Mouse (Mus musculus) left cerebral cortex, postnatal 10 days (tissue): ENCODE results near the gene Meaf6. TPM values are rescaled to one million over a fixed set of nuclear protein-coding genes. Genes with fewer than 3 reads are reported as not detected.

Experiments used
- DNase-seq, 2 experiments: peaks; one replicate each; pipeline ENCODE4 v3.0.0; 2021 to 2022; ENCODE audit warnings: low spot score in 2 of 2, mixed read lengths in 1 of 2; ENCODE audit errors: extremely low spot score in 1 of 2
- intact Hi-C: fragments of 180-260 bp; cut with DNase I; formaldehyde crosslinking; loops from one replicate; pipeline ENCODE4 v1.15.1; 2025
- total RNA-seq, 2 experiments: library from RNA; stranded (reverse); gene quantifications; 2 replicates each; pipeline ENCODE4 v1.2.3; 2021

Gene Meaf6
- total RNA-seq, 2 experiments from 2014 or later, result 142 to 151 TPM

DNA sequence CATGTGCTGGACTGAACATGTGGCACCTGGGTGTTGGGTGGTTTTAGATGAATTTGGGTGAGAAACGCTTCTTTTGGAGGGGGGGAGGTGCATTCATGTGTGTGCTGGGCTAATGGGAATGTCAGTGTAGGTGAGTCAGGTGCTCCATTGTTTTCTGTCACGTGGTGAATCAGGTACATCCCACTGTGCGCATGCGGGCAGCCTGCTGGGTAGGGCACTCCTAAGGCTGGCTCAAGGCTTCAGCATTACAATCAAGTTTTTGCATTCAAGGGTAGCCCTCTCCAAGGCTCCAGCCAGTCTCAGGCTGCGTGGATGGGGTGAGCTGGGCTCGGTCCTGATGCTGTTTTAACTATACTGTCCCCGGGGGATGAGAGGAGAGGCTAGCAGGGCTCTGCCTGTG, 77.8 kb downstream of the Meaf6 start:
- intact Hi-C loops, result loop anchor here (10.0 kb wide), 1 partner anchor 322 kb away; no protein-coding TSS in a partner anchor
- no peak for DNase-seq

Other genes starting within 250 kb of the Meaf6 start
- 10 to 100 TPM; 27.9 to 33.3 TPM for gene Yrdc, start 234.5 kb upstream of the Meaf6 start, total RNA-seq
- 10 to 100 TPM; 87.8 to 97.6 TPM for gene 1110065P20Rik, start 233.9 kb upstream of the Meaf6 start, total RNA-seq
- 10 to 100 TPM; 54.0 TPM for gene Maneal, start 223.0 kb upstream of the Meaf6 start, total RNA-seq
- 10 to 100 TPM; 25.4 to 27.5 TPM for gene Epha10, start 204.2 kb upstream of the Meaf6 start, total RNA-seq
- gene 9930104L06Rik, start 148.1 kb upstream of the Meaf6 start, total RNA-seq, result 10 to 100 TPM; 16.3 to 19.3 TPM
- gene Cdca8, start 145.8 kb upstream of the Meaf6 start, total RNA-seq, result 1 to 10 TPM; 4.0 to 4.4 TPM
- 1 to 10 TPM; 3.5 to 4.1 TPM for gene Rspo1, start 98.7 kb upstream of the Meaf6 start, total RNA-seq
- gene Gnl2, start 68.5 kb upstream of the Meaf6 start, total RNA-seq, result 10 to 100 TPM; 75.2 to 77.3 TPM
- under 1 TPM; 0.16 to 0.21 TPM for gene Dnali1, start 19.4 kb upstream of the Meaf6 start, total RNA-seq
- 10 to 100 TPM; 12.8 to 13.7 TPM for gene Snip1, start 18.5 kb upstream of the Meaf6 start, total RNA-seq
- gene Zc3h12a, start 42.7 kb downstream of the Meaf6 start, total RNA-seq, result 1 to 10 TPM in 1 of 2 experiments, under 1 TPM in 1; 0.57 to 1.2 TPM